Mouse (Mus musculus) neural tube, embryonic 13.5 days (tissue): Measurements from ENCODE around the gene Nusap1. TPM values are rescaled to one million over a fixed set of nuclear protein-coding genes. Genes with fewer than 3 reads are reported as not detected.
"Not testable (repeated sequence)": the region's sequence is repeated elsewhere in the genome, so short reads cannot be mapped to it uniquely, and the experiment has no call there.

Source experiments
- ATAC-seq: fragments of 200-750 bp; cut with Nextera tagmentation; 2 replicates; pipeline ENCODE4 v1.8.0; 2017; ENCODE audit warnings: low read depth, mild to moderate bottlenecking, moderate TSS enrichment, moderate library complexity
- H3K27ac ChIP-seq: fragments of 300-500 bp; sonication (generic); replicated peaks from 2 replicates; pipeline ENCODE4 v1.5.1; 2015; ENCODE audit warnings: moderate library complexity, mild to moderate bottlenecking, inconsistent platforms
- H3K27me3 ChIP-seq: fragments of 300-500 bp; sonication (generic); 2 replicates; pipeline ENCODE4 v1.6.1; 2015; ENCODE audit warnings: mild to moderate bottlenecking, inconsistent platforms
- H3K36me3 ChIP-seq: fragments of 300-500 bp; sonication (generic); 2 replicates; pipeline ENCODE4 v1.6.1; 2015; ENCODE audit warnings: mild to moderate bottlenecking, inconsistent platforms
- H3K4me1 ChIP-seq: fragments of 300-500 bp; sonication (generic); replicated peaks from 2 replicates; pipeline ENCODE4 v1.6.1; 2015; ENCODE audit warnings: inconsistent platforms
- H3K4me2 ChIP-seq: fragments of 300-500 bp; sonication (generic); 2 replicates; pipeline ENCODE4 v1.6.1; 2015; ENCODE audit warnings: inconsistent platforms, mild to moderate bottlenecking, moderate library complexity
- H3K4me3 ChIP-seq: fragments of 300-500 bp; sonication (generic); 2 replicates; pipeline ENCODE4 v1.5.1; 2015; ENCODE audit warnings: mild to moderate bottlenecking, inconsistent platforms
- H3K9ac ChIP-seq: fragments of 300-500 bp; sonication (generic); 2 replicates; pipeline ENCODE4 v1.6.1; 2015; ENCODE audit warnings: moderate library complexity, mild to moderate bottlenecking, inconsistent platforms
- H3K9me3 ChIP-seq: fragments of 300-500 bp; sonication (generic); 2 replicates; pipeline ENCODE4 v1.6.1; 2016; ENCODE audit warnings: inconsistent platforms
- WGBS: fragments of 180-500 bp; shearing (Covaris S2); methylation state at CpG from one replicate; pipeline ENCODE4 v1.1.7; 2015; 5-methylcytosine and 5-hydroxymethylcytosine counted together
- polyA plus RNA-seq: library from polyadenylated mRNA; unstranded; fragments of >200 nt; fragmentation: Nextera tagmentation; extraction: Ambion mirVana; gene quantifications from 2 replicates; pipeline ENCODE4 v1.2.1, GENCODE M21; 2015

Gene Nusap1
- polyA plus RNA-seq, 1 experiment from 2014 or later: 13.4 TPM

DNA sequence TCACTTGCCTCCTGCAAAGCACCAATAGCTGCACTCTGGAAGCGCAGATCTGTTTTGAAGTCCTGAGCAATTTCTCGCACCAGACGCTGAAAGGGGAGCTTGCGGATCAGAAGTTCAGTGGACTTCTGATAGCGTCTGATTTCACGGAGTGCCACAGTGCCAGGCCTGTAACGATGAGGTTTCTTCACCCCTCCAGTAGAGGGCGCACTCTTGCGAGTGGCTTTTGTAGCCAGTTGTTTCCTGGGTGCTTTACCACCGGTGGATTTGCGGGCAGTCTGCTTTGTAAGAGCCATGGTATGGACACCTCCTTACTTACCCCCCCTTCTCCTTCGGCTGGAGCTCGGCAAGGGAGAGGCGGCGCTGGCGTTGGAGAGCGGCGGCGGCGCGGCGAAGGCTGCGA, 47.6 kb downstream of the Nusap1 start:
- not testable (repeated sequence) for H3K9me3 ChIP-seq, H3K4me3 ChIP-seq, H3K27ac ChIP-seq, H3K27me3 ChIP-seq, H3K4me2 ChIP-seq, ATAC-seq, H3K36me3 ChIP-seq, H3K9ac ChIP-seq
- 70% methylated on average over 21 of the region's 23 CpGs for WGBS
- peaks cover 11% of the 10 kb centered on the region for H3K4me1 ChIP-seq

- Histone ChIP-seq H3K4me1 (peaks cover 2% of the 10 kb centered on the region), H3K9me3 (no peaks in the 10 kb centered on the region), H3K9ac (no peak overlapping the region), H3K27me3 (peaks cover 17% of the 10 kb centered on the region; the same call in 1 of the 2 replicates), H3K4me3 (no peak overlapping the region), H3K36me3 (no peaks in the 10 kb centered on the region), H3K4me2 (no peak overlapping the region), H3K27ac (no peak overlapping the region)
- no peak for ATAC-seq
- 17% methylated on average over 7 of the region's 7 CpGs for WGBS
Measured at GRCm38 (mm10) chr2:119669010-119669409, 50.9 kb downstream of the Nusap1 start.

DNA sequence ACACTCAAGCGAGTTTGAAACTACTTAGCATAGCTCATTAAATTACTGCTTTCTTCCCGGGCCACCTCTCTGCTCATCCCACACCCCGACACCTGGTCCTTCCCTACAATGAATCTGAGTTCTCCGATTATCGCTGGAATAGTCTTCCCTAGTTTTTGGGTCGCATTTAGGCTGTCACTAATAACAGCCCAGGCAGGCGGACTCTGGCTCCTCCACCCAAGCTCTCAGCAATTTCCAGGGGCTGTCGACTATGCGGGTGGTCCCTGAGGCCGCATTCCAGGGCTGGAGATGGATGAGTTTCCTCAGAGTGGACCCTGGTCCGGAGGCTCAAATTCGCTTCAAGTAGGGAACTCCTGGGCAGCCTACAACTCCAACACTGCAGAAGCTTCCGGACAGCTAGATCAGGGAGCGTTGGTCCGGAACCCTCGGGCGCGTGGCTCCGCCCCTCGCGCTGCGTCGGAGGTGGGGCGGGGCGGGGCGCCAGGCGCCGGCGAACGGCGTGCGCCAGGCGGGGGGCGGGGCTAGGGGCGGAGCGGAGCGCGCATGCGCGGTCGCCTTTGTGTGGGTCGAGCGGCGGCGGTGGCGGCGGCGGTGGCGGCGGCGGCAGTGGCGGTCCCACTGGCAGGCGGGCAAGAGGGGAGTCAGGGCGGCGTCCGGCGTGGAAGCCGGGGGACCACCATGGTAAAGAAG, 56.6 kb downstream of the Nusap1 start, which contains the start of gene Rtf1:
Gene Rtf1, plus strand, starts transcription at position 544 of the 690 bp plus-strand sequence.
- under 1% methylated on average over 40 of the region's 58 CpGs for WGBS
- H3K9me3 ChIP-seq: no peaks in the 10 kb centered on the region
- H3K4me2 ChIP-seq: peak within 1 kb of the TSS; percentile 93
- H3K27me3 ChIP-seq: peaks cover 17% of the 10 kb centered on the region; the same call in 1 of the 2 replicates
- peak; percentile 97 for ATAC-seq
- peak within 1 kb of the TSS; percentile 100 for H3K4me3 ChIP-seq
- H3K27ac ChIP-seq: peak within 1 kb of the TSS; percentile 85
- peaks cover 33% of the 10 kb centered on the region for H3K4me1 ChIP-seq
- no peaks in the 10 kb centered on the region for H3K36me3 ChIP-seq
- peak within 1 kb of the TSS; percentile 94 for H3K9ac ChIP-seq

DNA sequence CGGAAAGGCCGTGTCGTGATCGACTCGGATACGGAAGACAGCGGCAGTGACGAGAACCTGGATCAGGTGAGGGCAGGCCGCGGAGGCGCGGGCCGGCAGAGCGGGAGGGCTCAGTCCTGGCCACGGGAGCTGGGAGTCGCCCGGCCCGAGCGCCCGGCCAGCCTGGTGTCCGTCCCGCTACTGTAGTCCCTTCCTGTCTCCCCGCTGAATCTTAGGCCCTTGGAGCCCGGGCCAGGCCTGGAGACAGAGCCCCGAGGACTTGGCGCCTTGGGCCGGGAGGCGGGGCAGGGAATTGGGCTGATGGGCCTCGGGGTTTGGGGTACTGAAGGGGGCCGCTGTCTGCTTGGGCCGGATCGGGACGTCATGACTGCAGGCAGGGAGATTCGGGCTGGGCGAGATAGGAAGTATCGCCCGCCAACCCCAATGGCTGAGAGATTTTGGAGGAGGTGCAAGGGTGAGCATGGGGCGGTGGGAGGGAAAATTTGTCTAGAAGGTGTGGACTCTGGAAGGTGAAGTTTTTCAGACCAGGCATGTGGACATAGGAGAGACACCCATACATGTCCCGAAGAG, 57.2 kb downstream of the Nusap1 start:
- peaks cover 17% of the 10 kb centered on the region; the same call in 1 of the 2 replicates for H3K27me3 ChIP-seq
- peak overlapping the region; percentile 72 for H3K27ac ChIP-seq
- H3K36me3 ChIP-seq: no peaks in the 10 kb centered on the region
- no peaks in the 10 kb centered on the region for H3K9me3 ChIP-seq
- peak overlapping the region; percentile 100 for H3K4me3 ChIP-seq
- peak overlapping the region; percentile 94 for H3K9ac ChIP-seq
- 1% methylated on average over 39 of the region's 39 CpGs for WGBS
- ATAC-seq: peak; percentile 91
- H3K4me2 ChIP-seq: peak overlapping the region; percentile 93
- H3K4me1 ChIP-seq: peaks cover 33% of the 10 kb centered on the region

DNA sequence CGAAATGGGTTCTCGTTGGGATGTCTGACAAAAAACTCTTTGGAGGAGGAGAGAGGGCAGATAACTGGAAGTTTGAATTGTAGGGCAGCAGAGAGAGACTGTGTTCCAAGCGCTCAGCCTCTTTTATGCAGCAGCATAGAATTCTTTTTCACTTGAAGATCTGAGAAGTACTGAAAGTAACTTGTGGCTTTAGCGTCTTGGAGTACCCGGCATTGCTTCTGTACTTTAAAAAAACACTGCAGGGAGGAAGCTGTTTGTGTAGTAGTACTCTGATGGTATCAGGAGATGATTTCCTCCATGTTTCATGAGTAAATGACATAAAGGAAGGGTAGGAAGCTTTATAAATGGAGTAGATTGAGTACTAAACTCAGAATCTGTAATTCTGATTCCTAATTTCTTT, 57.7 kb downstream of the Nusap1 start:
- H3K36me3 ChIP-seq: no peaks in the 10 kb centered on the region
- H3K27me3 ChIP-seq: peaks cover 12% of the 10 kb centered on the region; the same call in 1 of the 2 replicates
- peaks cover 33% of the 10 kb centered on the region for H3K4me1 ChIP-seq
- WGBS: 8% methylated on average over 5 of the region's 5 CpGs
- ATAC-seq: no peak
- no peak overlapping the region for H3K27ac ChIP-seq
- H3K9ac ChIP-seq: peak overlapping the region; percentile 94
- H3K4me3 ChIP-seq: peak overlapping the region; percentile 100
- peak overlapping the region; percentile 93 for H3K4me2 ChIP-seq
- H3K9me3 ChIP-seq: no peaks in the 10 kb centered on the region

DNA sequence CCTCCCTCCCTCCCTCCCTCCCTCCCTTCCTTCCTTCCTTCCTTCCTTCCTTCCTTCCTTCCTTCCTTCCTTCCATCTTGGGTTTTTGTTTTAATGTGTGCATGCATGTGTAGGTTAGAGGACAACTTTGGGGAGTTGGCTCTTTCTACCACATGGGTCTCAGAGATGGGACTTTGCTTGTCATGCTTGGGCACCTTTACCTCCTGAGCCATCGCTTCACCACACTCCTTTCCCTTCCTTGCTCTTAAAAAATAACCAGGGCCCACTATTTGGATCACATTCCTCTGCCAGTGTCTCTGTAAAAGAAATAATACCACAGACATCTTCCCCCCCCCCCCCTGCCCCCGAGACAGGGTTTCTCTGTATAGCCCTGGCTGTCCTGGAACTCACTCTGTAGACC, 65.6 kb downstream of the Nusap1 start:
- Histone ChIP-seq H3K4me1 (peaks cover 4% of the 10 kb centered on the region; the same call in 1 of the 2 replicates), H3K4me2 (no peak overlapping the region), H3K9ac (no peak overlapping the region), H3K27ac (no peak overlapping the region), H3K27me3 (no peaks in the 10 kb centered on the region), H3K4me3 (no peak overlapping the region), H3K9me3 (no peaks in the 10 kb centered on the region), H3K36me3 (peaks cover 11% of the 10 kb centered on the region; the same call in 1 of the 2 replicates)
- WGBS: 98% methylated on average over 2 of the region's 2 CpGs
- no peak for ATAC-seq

- H3K4me2 ChIP-seq: no peak overlapping the region
- no peaks in the 10 kb centered on the region for H3K27me3 ChIP-seq
- no peak overlapping the region for H3K4me3 ChIP-seq
- peaks cover 37% of the 10 kb centered on the region for H3K36me3 ChIP-seq
- H3K27ac ChIP-seq: no peak overlapping the region
- H3K4me1 ChIP-seq: no peaks in the 10 kb centered on the region
- no peak for ATAC-seq
- no peaks in the 10 kb centered on the region for H3K9me3 ChIP-seq
- no peak overlapping the region for H3K9ac ChIP-seq
- 83% methylated on average over 9 of the region's 9 CpGs for WGBS
Measured at GRCm38 (mm10) chr2:119692003-119692701, 74.1 kb downstream of the Nusap1 start.

GRCm38 (mm10) chr2:119694826-119695225, 76.7 kb downstream of the Nusap1 start:
- no peak overlapping the region for H3K4me2 ChIP-seq
- no peak overlapping the region for H3K4me3 ChIP-seq
- H3K9me3 ChIP-seq: no peaks in the 10 kb centered on the region
- no peaks in the 10 kb centered on the region for H3K4me1 ChIP-seq
- H3K36me3 ChIP-seq: peaks cover 29% of the 10 kb centered on the region
- no peak overlapping the region for H3K9ac ChIP-seq
- no peak for ATAC-seq
- H3K27me3 ChIP-seq: no peaks in the 10 kb centered on the region
- no peak overlapping the region for H3K27ac ChIP-seq
- 96% methylated on average over 2 of the region's 2 CpGs for WGBS

DNA sequence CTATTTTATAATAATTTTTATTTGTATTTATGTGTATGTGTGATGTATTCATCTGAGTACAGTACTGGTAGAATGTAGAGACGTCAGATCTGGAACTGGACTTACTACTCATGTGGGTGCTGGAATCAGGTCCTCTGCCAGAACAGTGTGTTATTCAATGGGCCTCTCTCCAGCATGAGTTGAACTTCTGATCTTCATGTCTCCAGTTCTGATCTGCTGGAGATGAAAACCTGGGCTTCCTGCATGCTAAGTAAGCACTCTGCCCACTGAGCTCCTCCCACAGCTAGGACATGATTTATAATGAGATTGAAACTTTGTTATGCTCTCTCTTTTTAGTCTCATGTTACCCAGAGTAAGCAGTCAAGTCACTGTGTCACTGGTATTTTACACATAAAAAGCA, 78.0 kb downstream of the Nusap1 start:
- Histone ChIP-seq H3K27ac (no peak overlapping the region), H3K4me3 (no peak overlapping the region), H3K4me2 (no peak overlapping the region), H3K9ac (no peak overlapping the region), H3K36me3 (peaks cover 32% of the 10 kb centered on the region), H3K4me1 (no peaks in the 10 kb centered on the region), H3K9me3 (no peaks in the 10 kb centered on the region), H3K27me3 (no peaks in the 10 kb centered on the region)
- 71% methylated on average over 1 of the region's 1 CpGs for WGBS
- no peak for ATAC-seq

GRCm38 (mm10) chr2:119698472-119698871, 80.4 kb downstream of the Nusap1 start:
- Histone ChIP-seq H3K36me3 (peaks cover 31% of the 10 kb centered on the region), H3K27ac (no peak overlapping the region), H3K27me3 (no peaks in the 10 kb centered on the region), H3K9ac (no peak overlapping the region), H3K4me3 (no peak overlapping the region), H3K4me2 (no peak overlapping the region), H3K4me1 (no peaks in the 10 kb centered on the region), H3K9me3 (no peaks in the 10 kb centered on the region)
- no peak for ATAC-seq
- 87% methylated on average over 2 of the region's 2 CpGs for WGBS

- Histone ChIP-seq H3K4me3 (no peak overlapping the region), H3K9me3 (no peaks in the 10 kb centered on the region), H3K4me1 (no peaks in the 10 kb centered on the region), H3K27ac (no peak overlapping the region), H3K9ac (no peak overlapping the region), H3K27me3 (no peaks in the 10 kb centered on the region), H3K4me2 (no peak overlapping the region), H3K36me3 (peaks cover 27% of the 10 kb centered on the region)
- WGBS: 92% methylated on average over 3 of the region's 3 CpGs
- no peak for ATAC-seq
Measured at GRCm38 (mm10) chr2:119699962-119700361, 81.9 kb downstream of the Nusap1 start.
